In genomic region chr4:95308469-95308895, GRCm38 (mm10) we compare ENCODE assay signal across 26 mouse cellular contexts.
DNase-seq lines count a peak whose midpoint lies in the region; ATAC-seq and TF ChIP-seq lines count a peak whose summit lies in the region.
"Had no signal": no experiment of that assay in that cellular context is flagged by ENCODE, and none has a peak within 500 bp of the region (broad histone marks: within the 10 kb centered on the region; RNA-seq: fewer than 3 reads in every experiment).

No protein-coding gene starts in this region.

- H3K9ac ChIP-seq in forebrain, embryonic 14.5 days (ENCODE audit: low read length): no peak overlapping the region
- no peak overlapping the region for H3K9ac ChIP-seq in forebrain, embryonic 12.5 days
- H3K9ac ChIP-seq in liver, adult 2 months (ENCODE audit: low read depth, low read length): no peak overlapping the region
- no peak overlapping the region for H3K9ac ChIP-seq in liver, embryonic 12.5 days
- H3K9ac ChIP-seq in limb, embryonic 15.5 days: no peak overlapping the region
- H3K9ac ChIP-seq: forebrain, embryonic 15.5 days; liver, embryonic 13.5 days; neural tube, embryonic 15.5 days had no signal

- no peak for TF ChIP-seq POLR2A in liver, adult 2 months (IDR thresholded peaks at IDR 0.05; ENCODE audit: extremely low read depth, insufficient read depth, low read length)

- H3K27me3 ChIP-seq in forebrain, embryonic 14.5 days (replicated peaks; ENCODE audit: control insufficient read depth, insufficient read depth, low read length): no peaks in the 10 kb centered on the region
- no peaks in the 10 kb centered on the region for H3K27me3 ChIP-seq in forebrain, embryonic 12.5 days
- no peaks in the 10 kb centered on the region for H3K27me3 ChIP-seq in liver, adult 2 months (ENCODE audit: control insufficient read depth, insufficient read depth, low read length)
- no peaks in the 10 kb centered on the region for H3K27me3 ChIP-seq in liver, embryonic 12.5 days (replicated peaks)
- H3K27me3 ChIP-seq in limb, embryonic 15.5 days: no peaks in the 10 kb centered on the region
- H3K27me3 ChIP-seq: forebrain, embryonic 15.5 days; liver, embryonic 13.5 days; neural tube, embryonic 15.5 days had no signal

- H3K36me3 ChIP-seq in forebrain, embryonic 14.5 days (ENCODE audit: control insufficient read depth, insufficient read depth, low read length): no peaks in the 10 kb centered on the region
- H3K36me3 ChIP-seq in forebrain, embryonic 12.5 days (replicated peaks): no peaks in the 10 kb centered on the region
- H3K36me3 ChIP-seq in liver, adult 2 months (ENCODE audit: control insufficient read depth, insufficient read depth, low read length): no peaks in the 10 kb centered on the region
- no peaks in the 10 kb centered on the region for H3K36me3 ChIP-seq in liver, embryonic 12.5 days
- no peaks in the 10 kb centered on the region for H3K36me3 ChIP-seq in limb, embryonic 15.5 days
- H3K36me3 ChIP-seq: forebrain, embryonic 15.5 days; heart, embryonic 10.5 days; liver, embryonic 13.5 days; neural tube, embryonic 15.5 days had no signal

- H3K79me2 ChIP-seq in liver, adult 2 months (ENCODE audit: control insufficient read depth, insufficient read depth, low read length): no peaks in the 10 kb centered on the region

- TF ChIP-seq CTCF in liver, adult 2 months (IDR thresholded peaks at IDR 0.05; ENCODE audit: low read depth, low read length): no peak

- no peak overlapping the region for H3K4me2 ChIP-seq in forebrain, embryonic 14.5 days (ENCODE audit: low read length)
- no peak overlapping the region for H3K4me2 ChIP-seq in forebrain, embryonic 12.5 days
- H3K4me2 ChIP-seq in liver, embryonic 12.5 days: no peak overlapping the region
- no peak overlapping the region for H3K4me2 ChIP-seq in limb, embryonic 15.5 days
- H3K4me2 ChIP-seq: forebrain, embryonic 15.5 days; liver, embryonic 13.5 days; neural tube, embryonic 15.5 days had no signal

- peaks cover 6% of the 10 kb centered on the region for H3K4me1 ChIP-seq in forebrain, embryonic 14.5 days (ENCODE audit: control insufficient read depth, insufficient read depth, low read length)
- H3K4me1 ChIP-seq in forebrain, embryonic 12.5 days: 0 out of 2 replicates have a peak, but pooled peaks cover under 1% of the 10 kb centered on the region
- H3K4me1 ChIP-seq in liver, adult 2 months (ENCODE audit: control insufficient read depth, insufficient read depth, low read length): no peaks in the 10 kb centered on the region
- H3K4me1 ChIP-seq in liver, embryonic 12.5 days: 0 out of 2 replicates have a peak, but pooled peaks cover under 1% of the 10 kb centered on the region
- H3K4me1 ChIP-seq in limb, embryonic 15.5 days: 0 out of 2 replicates have a peak, but pooled peaks cover 7% of the 10 kb centered on the region
- H3K4me1 ChIP-seq: heart, embryonic 10.5 days; liver, embryonic 13.5 days; neural tube, embryonic 15.5 days had no signal

- H3K4me3 ChIP-seq in forebrain, embryonic 14.5 days (ENCODE audit: low read depth, low read length): no peak overlapping the region
- no peak overlapping the region for H3K4me3 ChIP-seq in forebrain, embryonic 12.5 days (replicated peaks)
- H3K4me3 ChIP-seq in liver, adult 2 months (ENCODE audit: insufficient read depth, low read depth, low read length): no peak overlapping the region
- no peak overlapping the region for H3K4me3 ChIP-seq in liver, embryonic 12.5 days
- H3K4me3 ChIP-seq in limb, embryonic 15.5 days: no peak overlapping the region
- H3K4me3 ChIP-seq: erythroblast, embryonic 14.5 days; forebrain, embryonic 15.5 days; heart, embryonic 10.5 days; liver, embryonic 13.5 days; megakaryocyte, embryonic 14.5 days; neural tube, embryonic 15.5 days had no signal

- peak; percentile 15 for DNase-seq in forebrain, embryonic 14.5 days (ENCODE audit: low spot score)
- peak; percentile 40 for DNase-seq in liver, adult 2 months (ENCODE audit: extremely low read depth, low read depth, low spot score)
- peak; percentile 17 for DNase-seq in NIH3T3 (ENCODE audit: low read depth)
- DNase-seq in right cerebral cortex, postnatal 36 days (ENCODE audit: low spot score in 2 of 2): no peak
- DNase-seq in gastrocnemius, postnatal 36 days: no peak
- DNase-seq: adrenal gland, postnatal 25 days; cerebellum, adult 11-12 months; cerebellum, postnatal 14 days; gastrocnemius, postnatal 14 days; heart, postnatal 10 days; kidney, adult 11 months; kidney, postnatal 4 days; liver, embryonic 13.5 days; lung, postnatal 10 days; right cerebral cortex, postnatal 4 days; thymus, adult 18-20 months had no signal

- H3K27ac ChIP-seq in forebrain, embryonic 14.5 days (ENCODE audit: low read depth, low read length): no peak overlapping the region
- no peak overlapping the region for H3K27ac ChIP-seq in forebrain, embryonic 12.5 days
- no peak overlapping the region for H3K27ac ChIP-seq in liver, adult 2 months (replicated peaks; ENCODE audit: insufficient read depth, low read depth, low read length)
- H3K27ac ChIP-seq in liver, embryonic 12.5 days: no peak overlapping the region
- no peak overlapping the region for H3K27ac ChIP-seq in limb, embryonic 15.5 days
- H3K27ac ChIP-seq: forebrain, embryonic 15.5 days; heart, embryonic 10.5 days; liver, embryonic 13.5 days; neural tube, embryonic 15.5 days had no signal

- no peaks in the 10 kb centered on the region for H3K9me3 ChIP-seq in forebrain, embryonic 14.5 days (replicated peaks; ENCODE audit: control insufficient read depth, low read length)
- no peaks in the 10 kb centered on the region for H3K9me3 ChIP-seq in forebrain, embryonic 12.5 days
- H3K9me3 ChIP-seq in liver, embryonic 12.5 days (replicated peaks): no peaks in the 10 kb centered on the region
- H3K9me3 ChIP-seq in limb, embryonic 15.5 days: no peaks in the 10 kb centered on the region
- H3K9me3 ChIP-seq: forebrain, embryonic 15.5 days; heart, embryonic 10.5 days; liver, embryonic 13.5 days; neural tube, embryonic 15.5 days had no signal

- intact Hi-C loops in gastrocnemius, postnatal 36 days (cut with DNase I): no loop called here

- no peak for ATAC-seq in forebrain, embryonic 14.5 days
- ATAC-seq in forebrain, embryonic 12.5 days (ENCODE audit: low FRiP score): no peak
- no peak for ATAC-seq in liver, embryonic 12.5 days
- peak; percentile 44; the same call in 1 of the 2 replicates for ATAC-seq in limb, embryonic 15.5 days (ENCODE audit: insufficient number of reproducible peaks, low FRiP score, low TSS enrichment, low read depth)
- ATAC-seq: CD4-positive, CD25-positive, alpha-beta regulatory T cell, adult 4 months; forebrain, embryonic 15.5 days; midbrain, embryonic 16.5 days had no signal

- 61% methylated on average over 5 of the region's 5 CpGs for WGBS in forebrain, embryonic 14.5 days
- WGBS in forebrain, embryonic 12.5 days: 75% methylated on average over 5 of the region's 5 CpGs
- WGBS in liver, adult 2 months: 31% methylated on average over 5 of the region's 5 CpGs
- WGBS in liver, embryonic 12.5 days (ENCODE audit: insufficient replicate concordance): 48% methylated on average over 5 of the region's 5 CpGs
- WGBS in limb, embryonic 15.5 days: 33% methylated on average over 5 of the region's 5 CpGs

Comparison
In these comparisons a context has a peak if more than half of its experiments do, and no peak if none do; other contexts are left out.
1. DNase-seq: peak in forebrain, embryonic 14.5 days (single experiment), liver, adult 2 months (single experiment) and NIH3T3 (single experiment); none in right cerebral cortex, postnatal 36 days (0 of 2) and gastrocnemius, postnatal 36 days (0 of 2).